Mouse (Mus musculus): ENCODE results near the gene Mrpl24. TPM values are rescaled to one million over a fixed set of nuclear protein-coding genes. Genes with fewer than 3 reads are reported as not detected.
"Not testable (repeated sequence)": the region's sequence is repeated elsewhere in the genome, so short reads cannot be mapped to it uniquely, and the experiment has no call there.

The Mrpl24 gene
- polyA plus RNA-seq, 1 experiment from 2014 or later, result 74.2 TPM

DNA sequence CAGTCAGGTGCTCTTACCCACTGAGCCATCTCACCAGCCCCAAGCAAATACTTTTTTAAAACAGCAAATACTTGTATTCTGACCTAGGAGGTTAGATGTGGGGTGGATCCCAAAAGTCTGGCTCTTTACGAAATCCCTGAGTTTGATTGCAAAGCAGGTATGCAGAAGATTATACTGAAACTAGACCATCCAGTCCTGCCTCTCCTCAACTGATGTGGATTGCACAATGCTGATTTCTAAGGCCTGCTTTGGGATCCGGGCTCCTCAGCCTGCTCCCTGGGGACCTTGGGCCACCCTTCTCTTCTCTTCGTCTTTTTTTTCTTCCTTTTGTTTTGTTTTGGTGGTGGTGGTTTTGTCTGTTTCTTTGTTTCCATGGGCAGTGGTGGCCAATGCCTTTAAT lies 27.8 kb upstream of the Mrpl24 start:
- H3K27ac ChIP-seq (ENCODE audit: low read depth), result no peak overlapping the region
- no peak overlapping the region for H3K4me2 ChIP-seq (ENCODE audit: low read length)
- H3K4me1 ChIP-seq (replicated peaks; ENCODE audit: control insufficient read depth, insufficient read depth, low read length), result no peaks in the 10 kb centered on the region
- DNase-seq (ENCODE audit: low spot score) (no peak), ATAC-seq (replicated peaks; ENCODE audit: low FRiP score, low TSS enrichment, low read depth) (no peak)
- 71% methylated on average over 3 of the region's 3 CpGs for WGBS
- H3K4me3 ChIP-seq (ENCODE audit: low read depth, low read length), result no peak overlapping the region
- H3K9ac ChIP-seq (ENCODE audit: low read length), result no peak overlapping the region
- H3K9me3 ChIP-seq (ENCODE audit: control insufficient read depth, low read length), result no peaks in the 10 kb centered on the region
- H3K36me3 ChIP-seq (ENCODE audit: control insufficient read depth, insufficient read depth, low read length), result no peaks in the 10 kb centered on the region
- H3K27me3 ChIP-seq (replicated peaks; ENCODE audit: control insufficient read depth, insufficient read depth, low read length), result no peaks in the 10 kb centered on the region

DNA sequence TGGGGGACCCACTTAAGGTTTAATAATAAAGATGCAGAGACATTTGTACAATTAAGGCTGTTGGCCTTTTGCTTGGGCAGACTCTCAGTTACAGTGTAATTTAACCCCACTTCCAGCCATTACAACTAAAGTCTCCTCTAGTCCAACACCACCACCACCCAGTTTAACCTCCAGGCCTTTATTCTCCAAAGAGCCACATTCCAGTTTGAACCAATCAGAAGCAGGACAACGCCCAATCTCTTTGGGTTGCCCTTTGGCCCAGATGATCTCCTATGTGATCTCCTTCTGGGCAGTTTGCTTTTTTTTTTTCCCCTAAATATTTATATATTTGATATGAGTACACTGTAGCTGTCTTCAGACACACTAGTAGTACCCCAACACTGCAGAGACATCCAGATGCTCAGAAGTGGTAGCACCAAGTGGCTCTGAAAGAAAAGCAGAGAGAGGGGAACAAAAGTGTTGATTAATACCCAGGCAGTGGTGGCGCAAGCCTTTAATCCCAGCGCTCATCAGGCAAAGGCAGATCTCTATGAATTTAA lies 25.9 kb upstream of the Mrpl24 start:
- H3K4me1 ChIP-seq (replicated peaks; ENCODE audit: control insufficient read depth, insufficient read depth, low read length), result no peaks in the 10 kb centered on the region
- H3K27me3 ChIP-seq (replicated peaks; ENCODE audit: control insufficient read depth, insufficient read depth, low read length), result no peaks in the 10 kb centered on the region
- H3K9ac ChIP-seq (ENCODE audit: low read length), result no peak overlapping the region
- DNase-seq (ENCODE audit: low spot score) (no peak), ATAC-seq (replicated peaks; ENCODE audit: low FRiP score, low TSS enrichment, low read depth) (no peak)
- H3K9me3 ChIP-seq (ENCODE audit: control insufficient read depth, low read length), result no peaks in the 10 kb centered on the region
- no peak overlapping the region for H3K4me2 ChIP-seq (ENCODE audit: low read length)
- H3K36me3 ChIP-seq (ENCODE audit: control insufficient read depth, insufficient read depth, low read length), result no peaks in the 10 kb centered on the region
- no peak overlapping the region for H3K27ac ChIP-seq (ENCODE audit: low read depth)
- H3K4me3 ChIP-seq (ENCODE audit: low read depth, low read length), result no peak overlapping the region
- 65% methylated on average over 3 of the region's 3 CpGs for WGBS

DNA sequence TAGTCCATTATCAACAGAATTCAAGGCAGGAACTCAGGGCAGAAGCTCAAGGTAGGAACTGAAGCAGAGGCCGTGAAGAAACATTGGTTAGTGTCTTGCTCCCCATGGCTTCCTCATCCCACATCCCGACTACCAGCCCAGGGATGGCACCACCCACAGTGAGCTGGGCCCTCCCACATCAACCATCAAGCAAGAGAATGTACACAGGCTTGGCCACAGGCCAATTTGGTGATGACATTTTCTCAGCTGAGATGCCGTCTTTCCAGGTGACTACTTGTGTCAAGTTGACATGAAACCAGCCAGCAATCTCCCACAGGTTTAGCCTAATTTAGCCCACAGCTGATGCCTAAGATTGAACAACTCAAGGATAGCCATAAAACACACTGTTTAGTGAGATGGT lies 20.0 kb upstream of the Mrpl24 start:
- H3K4me3 ChIP-seq (ENCODE audit: low read depth, low read length), result no peak overlapping the region
- H3K4me1 ChIP-seq (replicated peaks; ENCODE audit: control insufficient read depth, insufficient read depth, low read length), result no peaks in the 10 kb centered on the region
- H3K9me3 ChIP-seq (ENCODE audit: control insufficient read depth, low read length), result no peaks in the 10 kb centered on the region
- ATAC-seq (replicated peaks; ENCODE audit: low FRiP score, low TSS enrichment, low read depth), result no peak
- 69% methylated on average over 3 of the region's 3 CpGs for WGBS
- H3K36me3 ChIP-seq (ENCODE audit: control insufficient read depth, insufficient read depth, low read length), result no peaks in the 10 kb centered on the region
- H3K9ac ChIP-seq (ENCODE audit: low read length), result no peak overlapping the region
- no peak overlapping the region for H3K27ac ChIP-seq (ENCODE audit: low read depth)
- no peaks in the 10 kb centered on the region for H3K27me3 ChIP-seq (replicated peaks; ENCODE audit: control insufficient read depth, insufficient read depth, low read length)
- H3K4me2 ChIP-seq (ENCODE audit: low read length), result no peak overlapping the region
- no peak for DNase-seq (ENCODE audit: low spot score)

DNA sequence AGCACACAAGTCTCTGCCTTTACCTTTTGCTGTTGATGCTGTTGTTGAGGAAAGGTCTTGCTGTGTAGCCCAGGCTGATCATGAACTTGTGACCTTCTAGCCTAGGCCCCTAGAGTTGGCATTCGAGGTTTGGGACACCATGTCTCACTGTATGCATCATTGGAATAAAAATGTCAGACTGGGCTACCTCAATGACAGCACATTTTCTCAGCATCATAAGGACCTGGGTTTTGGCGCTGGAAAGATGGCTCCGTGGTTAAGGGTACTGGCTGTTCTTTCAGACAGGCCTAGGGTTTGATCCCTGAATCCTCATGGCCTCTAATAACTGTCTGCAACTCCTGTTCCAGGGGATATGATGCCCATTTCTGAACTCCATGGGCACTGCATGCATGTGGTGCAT lies 19.5 kb upstream of the Mrpl24 start:
- no peak overlapping the region for H3K9ac ChIP-seq (ENCODE audit: low read length)
- H3K36me3 ChIP-seq (ENCODE audit: control insufficient read depth, insufficient read depth, low read length), result no peaks in the 10 kb centered on the region
- no peaks in the 10 kb centered on the region for H3K27me3 ChIP-seq (replicated peaks; ENCODE audit: control insufficient read depth, insufficient read depth, low read length)
- DNase-seq (ENCODE audit: low spot score) (no peak), ATAC-seq (replicated peaks; ENCODE audit: low FRiP score, low TSS enrichment, low read depth) (no peak)
- no peaks in the 10 kb centered on the region for H3K4me1 ChIP-seq (replicated peaks; ENCODE audit: control insufficient read depth, insufficient read depth, low read length)
- no peak overlapping the region for H3K27ac ChIP-seq (ENCODE audit: low read depth)
- H3K4me3 ChIP-seq (ENCODE audit: low read depth, low read length), result no peak overlapping the region
- H3K4me2 ChIP-seq (ENCODE audit: low read length), result no peak overlapping the region
- no peaks in the 10 kb centered on the region for H3K9me3 ChIP-seq (ENCODE audit: control insufficient read depth, low read length)
- WGBS, result 84% methylated on average over 3 of the region's 3 CpGs

DNA sequence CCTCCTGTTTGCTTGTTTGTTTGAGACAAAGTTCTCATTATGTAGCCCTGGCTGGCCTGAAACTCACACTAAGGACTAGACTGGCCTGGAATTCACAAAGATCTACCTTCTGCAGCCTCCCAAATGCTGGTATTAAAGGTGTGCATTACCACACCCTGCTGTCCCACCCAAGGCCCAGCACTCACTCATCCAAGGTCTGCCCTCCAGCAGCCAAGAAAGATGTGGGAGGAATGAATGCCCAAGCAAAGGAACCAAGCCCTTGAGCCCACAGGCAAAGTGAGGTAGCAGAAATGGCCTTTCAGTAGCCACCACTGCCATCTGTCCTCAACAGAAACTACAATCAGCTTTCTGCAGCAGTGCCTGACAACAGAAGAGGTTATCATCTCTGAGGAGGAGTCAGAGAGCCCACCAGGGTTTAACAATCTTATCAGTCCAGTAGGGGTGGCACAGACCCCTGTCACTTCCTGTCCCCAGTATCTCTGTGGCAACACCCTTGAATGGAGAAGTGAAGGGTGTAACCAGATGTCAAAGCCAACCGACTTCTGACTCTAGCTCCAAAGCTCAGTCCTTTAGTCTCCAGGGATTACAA lies 18.2 kb upstream of the Mrpl24 start:
- no peak overlapping the region for H3K27ac ChIP-seq (ENCODE audit: low read depth)
- whole genome bisulfite sequencing, result 43% methylated on average over 1 of the region's 1 CpGs
- H3K9me3 ChIP-seq (ENCODE audit: control insufficient read depth, low read length), result no peaks in the 10 kb centered on the region
- DNase-seq (ENCODE audit: low spot score), result no peak
- no peak for ATAC-seq (replicated peaks; ENCODE audit: low FRiP score, low TSS enrichment, low read depth)
- H3K4me1 ChIP-seq (replicated peaks; ENCODE audit: control insufficient read depth, insufficient read depth, low read length), result no peaks in the 10 kb centered on the region
- no peak overlapping the region for H3K4me3 ChIP-seq (ENCODE audit: low read depth, low read length)
- H3K27me3 ChIP-seq (replicated peaks; ENCODE audit: control insufficient read depth, insufficient read depth, low read length), result no peaks in the 10 kb centered on the region
- no peak overlapping the region for H3K4me2 ChIP-seq (ENCODE audit: low read length)
- no peak overlapping the region for H3K9ac ChIP-seq (ENCODE audit: low read length)
- no peaks in the 10 kb centered on the region for H3K36me3 ChIP-seq (ENCODE audit: control insufficient read depth, insufficient read depth, low read length)

DNA sequence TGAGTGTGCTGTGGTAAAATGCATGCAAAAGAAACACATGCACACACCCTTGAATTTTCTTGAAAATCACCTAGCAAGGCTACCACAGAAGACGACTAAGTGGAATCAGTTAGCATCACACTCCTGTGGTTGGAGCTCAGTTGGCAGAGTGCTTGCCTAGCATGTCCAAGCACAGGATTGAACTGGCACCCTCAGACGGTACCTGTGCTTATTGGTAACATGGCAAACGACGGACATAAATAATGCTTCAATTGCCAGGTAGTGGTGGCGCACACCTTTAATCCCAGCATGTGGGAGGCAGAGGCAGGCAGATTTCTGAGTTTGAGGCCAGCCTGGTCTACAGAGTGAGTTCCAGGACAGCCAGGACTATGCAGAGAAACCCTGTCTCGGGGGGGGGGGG lies 17.3 kb upstream of the Mrpl24 start:
- not testable (repeated sequence) for ATAC-seq (replicated peaks; ENCODE audit: low FRiP score, low TSS enrichment, low read depth); H3K4me1 ChIP-seq (replicated peaks; ENCODE audit: control insufficient read depth, insufficient read depth, low read length); H3K4me3 ChIP-seq (ENCODE audit: low read depth, low read length); H3K27ac ChIP-seq (ENCODE audit: low read depth); DNase-seq (ENCODE audit: low spot score); H3K9ac ChIP-seq (ENCODE audit: low read length); H3K27me3 ChIP-seq (replicated peaks; ENCODE audit: control insufficient read depth, insufficient read depth, low read length); H3K4me2 ChIP-seq (ENCODE audit: low read length); H3K36me3 ChIP-seq (ENCODE audit: control insufficient read depth, insufficient read depth, low read length); H3K9me3 ChIP-seq (ENCODE audit: control insufficient read depth, low read length)
- 90% methylated on average over 5 of the region's 6 CpGs for WGBS

DNA sequence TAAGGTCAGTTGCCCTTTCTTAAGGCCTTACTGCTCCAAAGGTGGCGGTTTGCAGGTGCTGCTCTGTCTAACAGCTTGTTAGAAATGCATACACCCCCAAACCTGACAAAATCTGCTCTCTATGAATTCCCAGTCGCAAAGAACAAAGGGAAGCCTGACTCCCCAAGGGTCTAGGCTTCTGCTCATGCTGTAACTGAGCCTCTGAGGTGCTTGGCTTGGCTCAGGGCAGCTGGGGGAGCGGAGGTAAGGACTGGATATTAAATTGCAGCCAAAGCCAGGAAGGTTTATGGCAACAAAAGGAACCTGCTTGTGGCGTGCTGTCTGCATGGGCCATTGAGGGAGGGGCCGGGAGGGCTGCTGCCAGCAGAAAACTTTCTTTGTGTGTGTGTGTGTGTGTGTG lies 15.5 kb upstream of the Mrpl24 start:
- 48% methylated on average over 5 of the region's 5 CpGs for WGBS
- no peak overlapping the region for H3K27ac ChIP-seq (ENCODE audit: low read depth)

DNA sequence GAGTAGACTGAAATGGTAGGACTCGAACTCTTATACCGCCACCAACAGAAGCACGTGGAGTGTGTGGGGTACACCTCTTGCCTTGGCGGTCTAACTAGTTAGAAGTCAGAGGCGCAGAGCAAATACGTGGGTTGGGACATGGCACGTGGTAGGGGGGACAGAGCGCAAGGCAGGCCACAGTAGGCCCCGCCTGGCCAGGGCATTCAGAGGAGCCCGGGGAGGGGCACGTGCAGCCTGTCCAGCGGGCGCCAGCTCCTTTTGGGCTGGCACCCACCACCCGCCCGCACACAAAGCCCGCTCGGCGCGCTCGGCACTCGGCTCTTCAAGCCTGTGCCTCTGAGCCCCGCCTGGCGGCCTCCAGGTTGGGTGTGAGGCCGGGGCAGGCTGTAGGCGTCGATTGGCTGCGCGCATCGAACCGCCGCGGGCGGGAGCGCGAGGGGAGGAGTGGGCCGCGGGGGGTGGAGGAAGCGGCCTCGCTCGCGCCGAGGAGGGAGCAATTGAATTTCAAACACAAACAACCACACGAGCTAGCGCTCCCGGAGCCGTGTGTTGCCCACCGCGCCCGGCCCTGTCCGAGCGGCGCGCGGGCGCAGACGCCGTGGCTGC lies 13.3 kb upstream of the Mrpl24 start, which contains the start of gene Hdgf:
Gene Hdgf, plus strand, starts transcription at position 442 of the 606 bp plus-strand sequence.
- H3K9me3 ChIP-seq (ENCODE audit: control insufficient read depth, low read length), result no peaks in the 10 kb centered on the region
- H3K4me3 ChIP-seq (ENCODE audit: low read depth, low read length), result peak within 1 kb of the TSS; percentile 80
- DNase-seq (ENCODE audit: low spot score), result peak; percentile 90
- ATAC-seq (replicated peaks; ENCODE audit: low FRiP score, low TSS enrichment, low read depth), result peak; percentile 92
- peak within 1 kb of the TSS; percentile 92 for H3K27ac ChIP-seq (ENCODE audit: low read depth)
- WGBS, result under 1% methylated on average over 57 of the region's 57 CpGs
- H3K36me3 ChIP-seq (ENCODE audit: control insufficient read depth, insufficient read depth, low read length), result no peaks in the 10 kb centered on the region
- peak within 1 kb of the TSS; percentile 78 for H3K4me2 ChIP-seq (ENCODE audit: low read length)
- no peaks in the 10 kb centered on the region for H3K27me3 ChIP-seq (replicated peaks; ENCODE audit: control insufficient read depth, insufficient read depth, low read length)
- H3K4me1 ChIP-seq (replicated peaks; ENCODE audit: control insufficient read depth, insufficient read depth, low read length), result peaks cover 32% of the 10 kb centered on the region
- H3K9ac ChIP-seq (ENCODE audit: low read length), result peak within 1 kb of the TSS; percentile 90

More for the DNA sequence above, 15.5 kb upstream of the Mrpl24 start:
- no peak for DNase-seq (ENCODE audit: low spot score)
- Histone ChIP-seq H3K36me3 (ENCODE audit: control insufficient read depth, insufficient read depth, low read length) (no peaks in the 10 kb centered on the region), H3K4me1 (replicated peaks; ENCODE audit: control insufficient read depth, insufficient read depth, low read length) (peaks cover 13% of the 10 kb centered on the region), H3K4me3 (ENCODE audit: low read depth, low read length) (no peak overlapping the region), H3K27me3 (replicated peaks; ENCODE audit: control insufficient read depth, insufficient read depth, low read length) (no peaks in the 10 kb centered on the region), H3K9me3 (ENCODE audit: control insufficient read depth, low read length) (no peaks in the 10 kb centered on the region), H3K9ac (ENCODE audit: low read length) (no peak overlapping the region), H3K4me2 (ENCODE audit: low read length) (no peak overlapping the region)
- ATAC-seq (replicated peaks; ENCODE audit: low FRiP score, low TSS enrichment, low read depth), result no peak

DNA sequence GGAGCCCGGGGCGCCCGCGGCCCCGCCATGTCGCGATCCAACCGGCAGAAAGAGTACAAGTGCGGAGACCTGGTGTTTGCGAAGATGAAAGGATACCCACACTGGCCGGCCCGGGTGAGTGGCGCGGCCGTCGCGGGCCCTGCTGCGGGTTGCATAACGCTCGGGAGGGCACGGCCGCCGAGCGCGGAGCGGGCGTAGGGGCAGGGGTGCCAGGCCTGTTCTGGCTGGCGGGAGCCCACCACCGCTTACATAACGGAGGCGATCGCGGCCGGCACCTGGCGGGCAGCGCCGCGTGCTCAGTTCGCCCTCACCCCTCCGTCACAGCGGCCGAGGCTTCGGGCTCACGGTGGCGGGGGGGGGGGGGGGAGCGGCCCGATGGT lies 12.7 kb upstream of the Mrpl24 start:
- ATAC-seq (replicated peaks; ENCODE audit: low FRiP score, low TSS enrichment, low read depth), result peak; percentile 17; the same call in 1 of the 2 replicates
- H3K27me3 ChIP-seq (replicated peaks; ENCODE audit: control insufficient read depth, insufficient read depth, low read length), result no peaks in the 10 kb centered on the region
- 0% methylated on average over 39 of the region's 47 CpGs for WGBS
- peak overlapping the region; percentile 92 for H3K27ac ChIP-seq (ENCODE audit: low read depth)
- H3K4me1 ChIP-seq (replicated peaks; ENCODE audit: control insufficient read depth, insufficient read depth, low read length), result peaks cover 36% of the 10 kb centered on the region
- peak overlapping the region; percentile 90 for H3K9ac ChIP-seq (ENCODE audit: low read length)
- H3K9me3 ChIP-seq (ENCODE audit: control insufficient read depth, low read length), result no peaks in the 10 kb centered on the region
- DNase-seq (ENCODE audit: low spot score), result peak; percentile 74
- no peaks in the 10 kb centered on the region for H3K36me3 ChIP-seq (ENCODE audit: control insufficient read depth, insufficient read depth, low read length)
- H3K4me3 ChIP-seq (ENCODE audit: low read depth, low read length), result peak overlapping the region; percentile 80
- H3K4me2 ChIP-seq (ENCODE audit: low read length), result peak overlapping the region; percentile 78

Measured in intestine, embryonic 14.5 days (tissue).